Mouse (Mus musculus) thymus, postnatal 14 days (tissue): Measurements from ENCODE around the gene Tmem208.
"Not testable (repeated sequence)": the region's sequence is repeated elsewhere in the genome, so short reads cannot be mapped to it uniquely, and the experiment has no call there.

Experiments used
- DNase-seq: peaks from one replicate; pipeline ENCODE4 v3.0.0; 2021

The Tmem208 gene

GRCm38 (mm10) chr8:105326141-105326672 lies at the start of gene Tmem208, which contains the start of gene Lrrc29:
TSS of gene Tmem208 (plus strand) at chr8:105326354.
TSS of gene Lrrc29 (minus strand) at chr8:105326278.
- DNase-seq: peak; percentile 99

GRCm38 (mm10) chr8:105278911-105279334 lies 47.2 kb upstream of the Tmem208 start:
- DNase-seq: peak; percentile 42

DNA sequence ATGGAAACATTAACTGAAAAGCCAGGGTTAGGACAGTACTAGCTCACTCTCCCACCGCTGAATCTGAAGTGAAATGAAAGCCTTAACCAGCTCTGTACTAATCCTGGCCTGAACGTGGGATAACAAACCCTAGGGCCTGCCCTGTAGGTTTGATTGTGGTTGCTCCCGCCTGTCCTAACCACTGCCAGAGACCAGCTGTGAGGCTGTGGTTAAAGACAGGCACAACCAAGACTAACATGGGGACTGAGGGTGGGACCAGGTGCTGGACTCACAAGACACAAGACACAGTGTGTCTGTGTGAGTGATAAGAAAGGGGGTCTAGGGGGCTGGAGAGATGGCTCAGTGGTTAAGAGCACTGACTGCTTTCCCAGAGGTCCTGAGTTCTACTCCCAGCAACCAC lies 45.6 kb upstream of the Tmem208 start:
- no peak for DNase-seq

DNA sequence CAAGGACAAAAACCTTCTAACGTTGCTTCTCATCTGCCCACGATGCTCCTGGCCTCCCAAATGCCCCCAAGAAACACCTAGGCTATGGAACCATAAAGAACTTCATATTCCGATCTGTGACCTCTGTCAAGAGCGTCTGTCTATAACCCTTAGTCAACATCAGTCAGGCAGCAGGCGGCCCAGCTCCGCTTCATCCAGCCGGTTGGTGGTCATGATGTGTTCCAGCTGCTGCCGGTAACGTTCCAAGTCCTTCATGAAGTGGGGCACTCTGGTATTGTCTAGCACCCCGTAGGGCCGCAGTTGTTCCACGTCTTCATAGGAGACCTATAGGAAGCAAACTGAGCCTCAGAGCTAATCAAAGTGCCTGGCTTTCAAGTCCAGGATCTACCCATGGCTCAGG lies 44.3 kb upstream of the Tmem208 start:
- no peak for DNase-seq

GRCm38 (mm10) chr8:105282239-105282638 lies 43.9 kb upstream of the Tmem208 start:
- DNase-seq: no peak

DNA sequence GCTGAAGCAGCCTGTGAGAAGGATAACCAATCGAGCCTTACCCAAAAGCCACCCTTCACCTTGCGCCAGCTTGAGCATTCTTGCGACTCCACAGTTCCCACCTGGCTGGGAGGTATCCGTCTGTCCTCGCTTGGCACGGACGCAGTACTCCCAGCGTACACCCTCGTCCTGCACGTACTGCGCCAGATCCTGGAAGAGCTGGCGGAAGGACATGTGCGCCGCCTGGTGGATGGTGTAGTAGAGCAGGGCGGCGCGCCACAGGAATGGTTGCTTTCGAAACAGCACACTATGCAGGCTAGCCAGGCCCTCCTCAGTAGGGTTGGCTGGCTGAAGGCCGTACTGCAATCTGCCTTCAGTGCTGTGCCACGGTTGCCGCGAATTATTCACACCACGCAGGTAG lies 43.1 kb upstream of the Tmem208 start:
- DNase-seq: peak; percentile 55

DNA sequence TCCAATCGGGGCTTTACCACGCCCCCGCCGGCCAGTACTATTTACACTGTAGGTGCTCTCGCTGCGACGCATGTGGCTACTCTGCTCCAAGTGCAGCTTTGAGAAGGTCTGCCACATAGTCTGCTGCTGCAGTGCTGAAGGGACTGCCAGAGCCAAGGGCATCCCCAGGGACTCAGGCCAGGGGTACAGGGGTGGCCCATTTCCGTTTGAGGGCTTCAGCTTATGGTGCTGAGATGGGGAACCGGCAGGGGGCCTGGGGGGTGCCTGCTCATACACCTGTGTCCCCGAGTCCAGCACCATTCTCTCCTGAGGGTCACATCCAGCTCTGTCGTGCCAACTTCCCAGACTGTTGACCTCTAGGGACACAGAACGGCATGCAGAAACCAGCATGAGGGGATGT lies 40.6 kb upstream of the Tmem208 start:
- no peak for DNase-seq

DNA sequence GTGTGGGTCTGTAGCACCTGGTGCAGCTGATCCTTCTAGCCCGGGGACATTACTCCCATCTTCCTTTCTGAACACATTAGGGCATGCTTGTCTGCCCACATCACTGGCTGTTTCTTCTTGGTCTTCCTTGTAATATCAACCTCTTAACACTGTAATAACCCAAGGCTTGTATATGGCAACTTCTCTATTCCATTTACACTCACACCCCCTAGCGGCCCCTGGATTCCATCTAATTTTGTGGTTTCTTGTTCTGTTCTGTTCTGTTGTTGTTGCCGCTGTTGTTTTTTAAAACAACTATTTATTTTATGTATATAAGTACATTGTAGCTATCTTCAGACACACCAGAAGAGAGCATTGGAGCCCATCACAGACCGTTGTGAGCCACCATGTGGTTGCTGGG lies 39.2 kb upstream of the Tmem208 start:
- DNase-seq: no peak

- no peak for DNase-seq
Observed at GRCm38 (mm10) chr8:105288231-105288630, 37.9 kb upstream of the Tmem208 start.

- peak; percentile 97 for DNase-seq
Observed at GRCm38 (mm10) chr8:105288958-105289732, 37.0 kb upstream of the Tmem208 start.

- peak; percentile 71 for DNase-seq
Observed at GRCm38 (mm10) chr8:105289805-105290460, 36.2 kb upstream of the Tmem208 start, which contains the start of gene 4931428F04Rik. TSS of gene 4931428F04Rik (minus strand) at chr8:105289864.

GRCm38 (mm10) chr8:105290554-105291314 lies 35.4 kb upstream of the Tmem208 start:
- peak; percentile 91 for DNase-seq

DNA sequence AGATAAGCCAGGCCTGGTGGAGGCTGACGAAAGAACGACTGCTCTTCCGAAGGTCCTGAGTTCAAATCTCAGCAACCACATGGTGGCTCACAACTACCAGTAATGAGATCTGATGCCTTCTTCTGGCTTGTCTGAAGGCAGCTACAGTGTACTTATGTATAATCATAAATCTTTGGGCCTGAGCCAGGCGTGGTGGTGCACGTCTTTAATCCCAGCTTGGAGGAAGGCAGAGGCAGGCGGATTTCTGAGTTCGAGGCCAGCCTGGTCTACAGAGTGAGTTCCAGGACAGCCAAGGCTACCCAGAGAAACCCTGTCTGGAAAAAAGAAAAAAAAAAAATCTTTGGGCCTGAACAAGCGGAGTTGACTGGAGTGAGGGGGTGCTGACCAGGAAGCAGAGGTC lies 34.8 kb upstream of the Tmem208 start:
- not testable (repeated sequence) for DNase-seq

GRCm38 (mm10) chr8:105291802-105292201 lies 34.4 kb upstream of the Tmem208 start:
- DNase-seq: not testable (repeated sequence)

DNA sequence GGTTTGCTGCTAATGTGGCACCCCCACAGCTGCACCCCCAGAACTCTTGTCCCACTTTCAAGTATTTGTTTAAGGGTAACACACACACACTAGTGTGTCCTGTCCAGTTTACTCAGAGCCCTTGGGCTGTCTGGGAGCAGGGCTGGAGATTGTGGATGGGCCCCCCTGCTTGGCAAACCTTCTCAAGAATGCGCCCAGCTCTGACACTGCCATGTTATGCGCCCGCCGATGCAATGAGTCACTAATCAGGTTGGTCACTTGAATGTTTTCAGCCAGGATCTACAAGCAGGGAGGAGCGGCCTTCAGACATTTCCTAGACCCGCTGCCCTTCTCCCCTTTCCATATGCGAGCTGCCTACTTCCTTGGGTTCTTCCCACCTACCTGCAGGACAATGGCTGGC lies 33.7 kb upstream of the Tmem208 start:
- DNase-seq: no peak

DNA sequence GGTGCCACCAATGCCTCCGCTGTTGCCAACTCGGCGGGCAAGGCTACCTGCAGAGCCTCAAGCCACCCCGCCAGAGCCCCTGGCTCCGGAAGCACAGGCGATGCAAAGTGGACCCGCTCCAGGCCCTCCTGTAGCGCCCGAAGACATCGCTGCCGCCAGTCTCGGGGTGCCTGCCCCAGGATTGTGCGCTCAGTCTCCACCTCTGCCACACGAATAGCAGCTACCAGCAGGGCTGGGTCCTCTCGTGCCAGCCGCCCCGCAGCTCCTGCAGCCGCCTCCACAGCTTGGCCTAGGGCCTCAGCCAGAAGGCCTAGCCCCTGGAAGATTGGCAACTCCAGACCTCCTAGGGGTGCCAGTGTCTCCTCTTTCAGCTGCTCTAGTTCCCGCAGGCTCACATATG lies 32.7 kb upstream of the Tmem208 start:
- DNase-seq: no peak

DNA sequence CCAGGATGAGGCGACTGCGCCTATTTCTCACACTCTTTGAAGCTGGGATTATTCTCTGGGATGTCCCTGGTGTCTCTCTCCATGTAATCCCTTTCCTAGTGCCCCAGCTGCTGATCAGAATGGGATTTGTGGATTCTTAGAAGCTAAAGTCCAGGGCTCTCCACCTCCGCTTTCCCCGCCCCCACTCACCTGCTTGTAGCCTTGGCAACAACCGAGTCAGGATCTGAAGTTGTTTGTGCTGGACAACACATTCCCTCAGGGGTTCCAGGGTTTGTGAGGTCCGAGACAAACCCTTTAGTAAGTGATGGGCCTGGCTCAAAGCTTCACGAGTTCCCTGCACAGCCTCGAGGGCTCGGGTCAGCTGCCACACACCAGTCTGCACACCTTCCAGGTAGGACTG lies 31.4 kb upstream of the Tmem208 start:
- DNase-seq: no peak

GRCm38 (mm10) chr8:105295256-105295655 lies 30.9 kb upstream of the Tmem208 start:
- no peak for DNase-seq

DNA sequence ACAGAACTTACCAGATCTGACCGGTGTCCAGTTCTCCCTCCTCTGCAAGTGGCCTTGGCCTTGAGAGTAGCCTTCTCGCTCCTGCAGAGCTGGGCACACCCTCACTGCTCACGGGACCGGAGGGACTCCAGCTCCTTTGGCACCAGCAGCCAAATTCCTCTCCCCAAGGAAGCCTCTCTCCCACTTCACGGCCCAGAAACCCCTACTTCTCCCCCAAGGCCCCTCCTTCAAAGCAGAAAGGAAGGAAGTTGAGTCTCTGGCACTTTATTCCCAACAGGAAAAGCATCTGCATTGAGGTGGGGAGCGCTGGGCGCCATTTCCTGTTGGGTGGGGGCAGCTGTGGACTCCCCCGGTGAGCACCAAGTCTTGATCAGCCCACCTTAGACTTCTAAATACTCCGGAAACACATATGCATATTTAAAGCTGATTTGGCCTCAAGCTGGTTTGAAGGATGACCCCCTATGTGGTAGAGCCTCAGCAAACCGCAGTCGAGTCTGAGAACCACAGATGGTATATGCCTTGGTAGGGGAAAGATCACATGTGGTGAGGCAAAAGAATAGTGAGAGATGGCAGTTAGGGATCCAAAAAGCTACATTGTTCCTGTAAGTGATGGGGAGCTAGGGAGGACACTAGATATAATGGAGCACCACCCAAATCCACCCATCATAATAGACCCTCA lies 30.1 kb upstream of the Tmem208 start, which contains the start of gene Exoc3l:
Gene Exoc3l (minus strand): TSS at position 207 of the 679 bp plus-strand sequence.
- DNase-seq: peak; percentile 33

DNA sequence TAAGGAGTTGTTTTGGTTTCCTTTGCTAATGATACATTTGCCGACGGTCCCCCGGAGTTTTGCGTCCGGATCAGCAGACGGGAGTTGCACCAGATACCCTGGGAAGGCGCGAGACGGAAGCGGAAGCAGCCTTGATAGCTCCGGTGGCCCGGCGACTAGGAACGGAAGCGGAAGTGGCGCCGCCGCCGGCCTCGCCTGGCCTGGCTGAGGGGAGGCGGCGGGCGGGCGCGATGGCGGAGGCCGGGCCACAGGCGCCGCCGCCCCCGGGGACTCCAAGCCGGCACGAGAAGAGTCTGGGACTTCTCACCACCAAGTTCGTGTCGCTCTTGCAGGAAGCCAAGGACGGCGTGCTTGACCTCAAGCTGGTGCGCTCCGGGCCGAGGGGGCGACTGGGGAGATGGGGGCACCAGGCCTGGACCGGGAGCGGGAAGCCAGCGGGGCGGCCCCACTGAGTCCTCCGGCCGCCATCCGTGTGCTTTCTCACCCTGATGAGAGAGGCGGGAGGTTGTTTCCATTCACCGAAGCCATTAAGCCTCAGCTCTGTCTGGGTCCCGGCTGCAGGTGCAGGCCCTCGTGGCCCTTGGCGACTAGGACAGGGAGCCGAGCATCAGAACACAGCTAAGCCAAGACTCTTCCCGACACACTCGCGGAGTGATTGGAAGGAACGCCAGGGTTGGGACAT lies 28.5 kb upstream of the Tmem208 start, which contains the start of gene E2f4:
Gene E2f4 (plus strand): TSS at position 153 of the 682 bp plus-strand sequence.
- DNase-seq: peak; percentile 92

GRCm38 (mm10) chr8:105298351-105299252 lies 27.6 kb upstream of the Tmem208 start:
- peak; percentile 73 for DNase-seq
